Mouse (Mus musculus): ENCODE results near the gene Olfr855. TPM values are rescaled to one million over a fixed set of nuclear protein-coding genes. Genes with fewer than 3 reads are reported as not detected.
A peak's percentile ranks its signal among the peaks of the same experiment; 100 is the strongest.

The Olfr855 gene
- not detected in 2 replicates for polyA plus RNA-seq (2015; fragmentation: Nextera tagmentation; extraction: Ambion mirVana)

GRCm38 (mm10) chr9:19582317-19582716 lies at the start of gene Olfr855:
Gene Olfr855 (plus strand): TSS chr9:19582617.
- Histone ChIP-seq H3K4me1 (replicated peaks; ENCODE audit: control insufficient read depth, insufficient read depth) (no peaks in the 10 kb centered on the region), H3K36me3 (ENCODE audit: control insufficient read depth, insufficient read depth, low read length) (no peaks in the 10 kb centered on the region), H3K4me3 (ENCODE audit: low read depth, low read length) (no peak within 1 kb of the TSS), H3K4me2 (replicated peaks; ENCODE audit: low read depth) (no peak within 1 kb of the TSS), H3K27me3 (ENCODE audit: control insufficient read depth, insufficient read depth, low read length) (no peaks in the 10 kb centered on the region), H3K9me3 (ENCODE audit: control insufficient read depth, low read length) (no peaks in the 10 kb centered on the region), H3K27ac (replicated peaks) (no peak within 1 kb of the TSS), H3K9ac (ENCODE audit: low read length) (no peak within 1 kb of the TSS)
- TF ChIP-seq EP300 (optimal IDR thresholded peaks at IDR 0.05) = no peak
- no peak for TF ChIP-seq CTCF (IDR thresholded peaks at IDR 0.05; ENCODE audit: low read depth)
- ATAC-seq (ENCODE audit: low FRiP score, low TSS enrichment) = no peak
- DNase-seq (ENCODE audit: low spot score) = no peak

GRCm38 (mm10) chr9:19540976-19541375 lies 41.4 kb upstream of the Olfr855 start, which contains the start of gene Olfr853:
Gene Olfr853 (minus strand): TSS chr9:19541076.
- 63% methylated on average over 1 of the region's 1 CpGs for WGBS

GRCm38 (mm10) chr9:19567282-19567681 lies 15.1 kb upstream of the Olfr855 start, which contains the start of gene Olfr854:
Gene Olfr854 (minus strand): TSS chr9:19567382.
- H3K27ac ChIP-seq (replicated peaks) = no peak within 1 kb of the TSS
- 59% methylated on average over 1 of the region's 1 CpGs for WGBS

More at GRCm38 (mm10) chr9:19540976-19541375, 41.4 kb upstream of the Olfr855 start, which contains the start of gene Olfr853:
- H3K27me3 ChIP-seq (ENCODE audit: control insufficient read depth, insufficient read depth, low read length) = no peaks in the 10 kb centered on the region
- H3K4me1 ChIP-seq (replicated peaks; ENCODE audit: control insufficient read depth, insufficient read depth) = no peaks in the 10 kb centered on the region
- H3K4me2 ChIP-seq (replicated peaks; ENCODE audit: low read depth) = no peak within 1 kb of the TSS
- DNase-seq (ENCODE audit: low spot score) = no peak
- H3K9me3 ChIP-seq (ENCODE audit: control insufficient read depth, low read length) = no peaks in the 10 kb centered on the region
- no peak for TF ChIP-seq CTCF (IDR thresholded peaks at IDR 0.05; ENCODE audit: low read depth)
- TF ChIP-seq EP300 (optimal IDR thresholded peaks at IDR 0.05) = no peak
- no peaks in the 10 kb centered on the region for H3K36me3 ChIP-seq (ENCODE audit: control insufficient read depth, insufficient read depth, low read length)
- H3K27ac ChIP-seq (replicated peaks) = no peak within 1 kb of the TSS
- no peak within 1 kb of the TSS for H3K9ac ChIP-seq (ENCODE audit: low read length)
- no peak within 1 kb of the TSS for H3K4me3 ChIP-seq (ENCODE audit: low read depth, low read length)
- ATAC-seq (ENCODE audit: low FRiP score, low TSS enrichment) = no peak

GRCm38 (mm10) chr9:19621297-19621696 lies 38.9 kb downstream of the Olfr855 start:
- Histone ChIP-seq H3K9ac (ENCODE audit: low read length) (no peak overlapping the region), H3K9me3 (ENCODE audit: control insufficient read depth, low read length) (no peaks in the 10 kb centered on the region), H3K27ac (replicated peaks) (no peak overlapping the region), H3K4me3 (ENCODE audit: low read depth, low read length) (no peak overlapping the region), H3K4me1 (replicated peaks; ENCODE audit: control insufficient read depth, insufficient read depth) (no peaks in the 10 kb centered on the region), H3K36me3 (ENCODE audit: control insufficient read depth, insufficient read depth, low read length) (0 out of 2 replicates have a peak, but pooled peaks cover 3% of the 10 kb centered on the region), H3K27me3 (ENCODE audit: control insufficient read depth, insufficient read depth, low read length) (no peaks in the 10 kb centered on the region), H3K4me2 (replicated peaks; ENCODE audit: low read depth) (no peak overlapping the region)
- WGBS = 95% methylated on average over 3 of the region's 3 CpGs
- TF ChIP-seq CTCF (IDR thresholded peaks at IDR 0.05; ENCODE audit: low read depth) = no peak
- TF ChIP-seq EP300 (optimal IDR thresholded peaks at IDR 0.05) = no peak
- ATAC-seq (ENCODE audit: low FRiP score, low TSS enrichment) (no peak), DNase-seq (ENCODE audit: low spot score) (no peak)

More at GRCm38 (mm10) chr9:19567282-19567681, 15.1 kb upstream of the Olfr855 start, which contains the start of gene Olfr854:
- H3K4me2 ChIP-seq (replicated peaks; ENCODE audit: low read depth) = no peak within 1 kb of the TSS
- DNase-seq (ENCODE audit: low spot score) (no peak), ATAC-seq (ENCODE audit: low FRiP score, low TSS enrichment) (no peak)
- H3K4me1 ChIP-seq (replicated peaks; ENCODE audit: control insufficient read depth, insufficient read depth) = no peaks in the 10 kb centered on the region
- no peaks in the 10 kb centered on the region for H3K27me3 ChIP-seq (ENCODE audit: control insufficient read depth, insufficient read depth, low read length)
- H3K36me3 ChIP-seq (ENCODE audit: control insufficient read depth, insufficient read depth, low read length) = no peaks in the 10 kb centered on the region
- H3K9ac ChIP-seq (ENCODE audit: low read length) = no peak within 1 kb of the TSS
- no peak within 1 kb of the TSS for H3K4me3 ChIP-seq (ENCODE audit: low read depth, low read length)
- H3K9me3 ChIP-seq (ENCODE audit: control insufficient read depth, low read length) = no peaks in the 10 kb centered on the region
- no peak for TF ChIP-seq EP300 (optimal IDR thresholded peaks at IDR 0.05)
- TF ChIP-seq CTCF (IDR thresholded peaks at IDR 0.05; ENCODE audit: low read depth) = no peak

- Histone ChIP-seq H3K27me3 (ENCODE audit: control insufficient read depth, insufficient read depth, low read length) (no peaks in the 10 kb centered on the region), H3K9ac (ENCODE audit: low read length) (peak within 1 kb of the TSS; percentile 66), H3K4me1 (replicated peaks; ENCODE audit: control insufficient read depth, insufficient read depth) (no peaks in the 10 kb centered on the region), H3K9me3 (ENCODE audit: control insufficient read depth, low read length) (no peaks in the 10 kb centered on the region), H3K4me3 (ENCODE audit: low read depth, low read length) (peak within 1 kb of the TSS; percentile 51), H3K27ac (replicated peaks) (peak within 1 kb of the TSS; percentile 88), H3K4me2 (replicated peaks; ENCODE audit: low read depth) (peak within 1 kb of the TSS; percentile 43), H3K36me3 (ENCODE audit: control insufficient read depth, insufficient read depth, low read length) (0 out of 2 replicates have a peak, but pooled peaks cover 3% of the 10 kb centered on the region)
- 1% methylated on average over 35 of the region's 35 CpGs for WGBS
- peak; percentile 88 for DNase-seq (ENCODE audit: low spot score)
- TF ChIP-seq EP300 (optimal IDR thresholded peaks at IDR 0.05) = peak; percentile 98
- TF ChIP-seq CTCF (IDR thresholded peaks at IDR 0.05; ENCODE audit: low read depth) = no peak
- ATAC-seq (ENCODE audit: low FRiP score, low TSS enrichment) = peak; percentile 99
Observed at GRCm38 (mm10) chr9:19621843-19622822, 39.7 kb downstream of the Olfr855 start, which contains the start of gene Zfp317. Gene Zfp317 (plus strand): TSS chr9:19622102.
